Mouse (Mus musculus): ENCODE results near the gene Igsf3. TPM values are rescaled to one million over a fixed set of nuclear protein-coding genes. Genes with fewer than 3 reads are reported as not detected.

Gene Igsf3
- polyA plus RNA-seq, 1 experiment from 2014 or later = 25.4 TPM

DNA sequence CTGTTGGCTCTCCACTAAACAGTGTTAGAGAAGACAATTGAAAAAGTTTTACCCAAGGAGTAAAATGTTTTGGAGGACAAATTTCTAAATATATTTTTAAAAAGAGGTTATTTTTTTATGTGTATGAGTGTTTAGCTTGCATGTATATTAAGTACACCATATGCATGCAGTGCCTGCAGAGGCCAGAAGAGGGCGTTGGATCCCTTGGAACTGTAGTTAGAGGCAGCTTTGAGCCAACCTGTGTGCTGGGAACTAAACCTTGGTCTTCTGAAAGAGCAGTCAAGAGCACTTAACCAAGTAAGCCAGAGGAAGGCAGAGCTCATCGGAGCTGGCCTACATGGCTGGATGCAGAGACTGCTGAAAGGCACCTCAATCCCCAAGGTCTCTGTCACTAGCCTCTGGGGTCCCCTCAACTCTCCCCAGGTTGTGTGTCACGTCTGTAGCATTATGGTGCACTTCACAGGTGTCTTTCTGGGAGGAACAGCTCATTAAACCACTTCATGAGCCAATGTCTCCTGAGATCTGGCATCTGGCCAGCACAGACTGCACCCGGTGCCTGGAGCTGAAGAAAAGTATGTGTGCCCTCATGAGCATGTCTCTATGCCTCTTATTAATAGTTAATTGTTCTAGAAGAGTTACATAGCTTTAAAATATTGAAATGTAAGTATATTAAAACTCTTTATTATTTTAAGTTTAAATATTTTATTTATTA, 109.3 kb downstream of the Igsf3 start:
- Histone ChIP-seq H3K36me3 (replicated peaks) (no peaks in the 10 kb centered on the region), H3K9me3 (no peaks in the 10 kb centered on the region), H3K4me3 (no peak overlapping the region), H3K27me3 (ENCODE audit: poor library complexity, severe bottlenecking) (no peaks in the 10 kb centered on the region), H3K27ac (no peak overlapping the region), H3K4me1 (peaks cover 17% of the 10 kb centered on the region)
- no peak for DNase-seq (ENCODE audit: extremely low spot score, low spot score)
- WGBS = 68% methylated on average over 4 of the region's 4 CpGs

DNA sequence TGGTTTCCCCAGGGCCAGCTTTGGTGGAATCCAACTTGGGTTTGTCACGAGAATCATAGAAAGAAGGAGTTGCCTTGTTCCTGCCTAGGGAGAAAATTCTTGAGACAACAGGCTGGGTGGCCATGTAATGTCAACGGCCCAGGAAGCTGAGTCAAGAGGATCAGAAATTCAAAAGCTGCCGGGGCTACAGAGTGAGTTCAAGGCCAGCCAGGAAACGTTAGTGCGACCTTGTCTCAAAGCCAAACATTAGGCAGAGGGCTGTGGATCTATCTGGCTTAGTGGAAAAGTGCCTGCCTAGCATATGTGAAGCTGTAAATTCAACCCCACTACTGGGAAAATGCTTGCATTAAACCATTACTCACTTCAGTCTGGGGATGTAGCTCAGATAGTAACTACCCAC, 110.6 kb downstream of the Igsf3 start:
- DNase-seq (ENCODE audit: extremely low spot score, low spot score) = no peak
- no peaks in the 10 kb centered on the region for H3K36me3 ChIP-seq (replicated peaks)
- H3K27me3 ChIP-seq (ENCODE audit: poor library complexity, severe bottlenecking) = 0 out of 2 replicates have a peak, but pooled peaks cover 10% of the 10 kb centered on the region
- WGBS = 85% methylated on average over 5 of the region's 5 CpGs
- H3K27ac ChIP-seq = no peak overlapping the region
- no peak overlapping the region for H3K4me3 ChIP-seq
- peaks cover 17% of the 10 kb centered on the region for H3K4me1 ChIP-seq
- H3K9me3 ChIP-seq = no peaks in the 10 kb centered on the region

DNA sequence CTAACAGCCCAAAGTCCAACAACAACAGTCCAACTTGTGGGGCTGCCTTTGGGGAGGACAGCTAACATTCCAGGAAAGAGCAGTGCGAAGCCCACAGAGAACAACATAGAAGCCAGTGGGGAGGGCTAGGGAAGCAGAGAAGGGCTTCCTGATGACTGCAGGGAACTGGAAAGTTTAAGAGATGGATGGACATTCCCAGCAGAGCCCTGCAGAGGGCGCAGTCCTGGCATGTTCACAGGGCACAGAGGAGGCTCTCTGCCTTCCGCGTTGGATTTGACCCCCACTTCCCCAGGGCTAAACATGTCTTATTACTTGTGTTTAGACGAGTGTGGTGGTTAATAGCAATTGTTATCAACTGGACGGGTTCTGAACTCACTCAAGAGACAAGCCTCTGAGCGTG, 111.3 kb downstream of the Igsf3 start:
- no peak overlapping the region for H3K27ac ChIP-seq
- no peaks in the 10 kb centered on the region for H3K36me3 ChIP-seq (replicated peaks)
- H3K27me3 ChIP-seq (ENCODE audit: poor library complexity, severe bottlenecking) = 0 out of 2 replicates have a peak, but pooled peaks cover 10% of the 10 kb centered on the region
- no peaks in the 10 kb centered on the region for H3K9me3 ChIP-seq
- 81% methylated on average over 7 of the region's 7 CpGs for WGBS
- no peak overlapping the region for H3K4me3 ChIP-seq
- no peak for DNase-seq (ENCODE audit: extremely low spot score, low spot score)
- peaks cover 10% of the 10 kb centered on the region for H3K4me1 ChIP-seq

DNA sequence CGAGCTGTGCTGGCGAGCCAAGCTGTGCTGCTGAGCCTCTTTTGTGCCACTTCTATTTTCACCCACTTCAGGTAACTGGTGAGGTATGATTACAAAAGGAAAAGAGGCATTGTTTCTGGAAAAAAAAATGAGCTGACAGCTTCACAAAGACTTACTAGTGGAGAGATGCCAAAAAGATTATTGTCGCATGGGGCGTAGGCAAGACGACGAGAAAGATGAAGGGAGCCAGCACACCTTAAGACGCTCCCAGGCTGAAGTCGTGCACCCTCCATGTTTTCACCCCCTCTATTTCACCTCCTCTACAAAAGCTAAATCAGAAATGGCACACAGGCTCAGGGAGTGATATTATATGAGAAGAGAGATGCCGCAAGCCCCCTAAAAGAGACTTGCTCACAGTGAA, 113.6 kb downstream of the Igsf3 start:
- WGBS = 93% methylated on average over 9 of the region's 9 CpGs
- DNase-seq (ENCODE audit: extremely low spot score, low spot score) = no peak
- H3K27me3 ChIP-seq (ENCODE audit: poor library complexity, severe bottlenecking) = peaks cover 24% of the 10 kb centered on the region

DNA sequence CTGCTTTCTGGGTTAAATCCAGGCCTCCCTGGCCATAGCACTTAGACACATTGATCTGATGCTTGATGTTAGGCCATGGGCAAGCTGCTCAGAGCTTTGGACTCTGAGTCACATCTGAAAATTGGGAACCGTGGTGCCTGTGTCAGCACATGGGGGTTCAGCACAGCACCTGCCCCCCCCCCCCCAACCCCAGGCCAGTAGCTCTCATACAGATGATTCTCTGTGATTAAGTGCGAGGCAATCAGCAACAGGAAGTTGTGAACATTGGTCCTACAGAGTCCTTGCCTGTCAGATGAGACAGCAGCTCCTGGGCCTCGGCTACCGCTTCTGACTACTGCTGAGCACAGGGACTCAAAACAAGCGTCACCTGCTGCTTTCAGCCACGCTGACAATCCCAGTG, 116.0 kb downstream of the Igsf3 start:
- no peak for DNase-seq (ENCODE audit: extremely low spot score, low spot score)
- Histone ChIP-seq H3K27me3 (ENCODE audit: poor library complexity, severe bottlenecking) (peaks cover 27% of the 10 kb centered on the region), H3K27ac (no peak overlapping the region), H3K4me1 (peaks cover 9% of the 10 kb centered on the region), H3K36me3 (replicated peaks) (no peaks in the 10 kb centered on the region), H3K4me3 (no peak overlapping the region), H3K9me3 (no peaks in the 10 kb centered on the region)
- 86% methylated on average over 6 of the region's 6 CpGs for WGBS

More for the DNA sequence above, 113.6 kb downstream of the Igsf3 start:
- H3K27ac ChIP-seq = no peak overlapping the region
- H3K9me3 ChIP-seq = no peaks in the 10 kb centered on the region
- H3K36me3 ChIP-seq (replicated peaks) = no peaks in the 10 kb centered on the region
- no peak overlapping the region for H3K4me3 ChIP-seq
- H3K4me1 ChIP-seq = peaks cover 4% of the 10 kb centered on the region

DNA sequence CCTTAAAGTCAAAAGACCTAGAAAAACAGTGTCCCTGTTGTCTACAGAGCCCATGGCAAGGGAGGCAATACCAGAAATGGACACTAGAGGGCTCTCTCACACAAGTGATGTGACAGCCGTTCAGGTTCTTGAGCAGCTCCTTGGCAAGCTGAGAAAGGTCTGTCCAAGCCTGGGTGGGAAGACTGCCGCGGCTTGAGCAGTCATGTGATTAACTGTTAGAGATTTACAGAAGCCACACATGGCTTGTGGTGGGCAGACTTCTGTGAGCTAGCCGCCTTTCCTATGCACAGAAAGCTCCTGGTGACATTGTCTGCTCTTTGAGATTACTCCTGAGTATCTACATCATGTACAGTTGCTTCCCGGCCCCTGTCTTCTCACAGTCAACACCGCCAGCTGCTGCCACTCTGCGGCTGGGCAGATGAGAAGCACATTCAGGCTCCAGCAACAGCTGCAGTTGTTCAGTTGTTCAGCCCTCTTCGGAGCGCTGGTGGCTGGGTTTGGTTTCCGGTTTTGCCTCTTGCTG, 117.1 kb downstream of the Igsf3 start:
- 52% methylated on average over 10 of the region's 10 CpGs for WGBS
- no peaks in the 10 kb centered on the region for H3K9me3 ChIP-seq
- H3K4me3 ChIP-seq = no peak overlapping the region
- no peaks in the 10 kb centered on the region for H3K36me3 ChIP-seq (replicated peaks)
- DNase-seq (ENCODE audit: extremely low spot score, low spot score) = peak; percentile 87
- H3K4me1 ChIP-seq = peaks cover 9% of the 10 kb centered on the region
- H3K27ac ChIP-seq = no peak overlapping the region
- peaks cover 27% of the 10 kb centered on the region for H3K27me3 ChIP-seq (ENCODE audit: poor library complexity, severe bottlenecking)

DNA sequence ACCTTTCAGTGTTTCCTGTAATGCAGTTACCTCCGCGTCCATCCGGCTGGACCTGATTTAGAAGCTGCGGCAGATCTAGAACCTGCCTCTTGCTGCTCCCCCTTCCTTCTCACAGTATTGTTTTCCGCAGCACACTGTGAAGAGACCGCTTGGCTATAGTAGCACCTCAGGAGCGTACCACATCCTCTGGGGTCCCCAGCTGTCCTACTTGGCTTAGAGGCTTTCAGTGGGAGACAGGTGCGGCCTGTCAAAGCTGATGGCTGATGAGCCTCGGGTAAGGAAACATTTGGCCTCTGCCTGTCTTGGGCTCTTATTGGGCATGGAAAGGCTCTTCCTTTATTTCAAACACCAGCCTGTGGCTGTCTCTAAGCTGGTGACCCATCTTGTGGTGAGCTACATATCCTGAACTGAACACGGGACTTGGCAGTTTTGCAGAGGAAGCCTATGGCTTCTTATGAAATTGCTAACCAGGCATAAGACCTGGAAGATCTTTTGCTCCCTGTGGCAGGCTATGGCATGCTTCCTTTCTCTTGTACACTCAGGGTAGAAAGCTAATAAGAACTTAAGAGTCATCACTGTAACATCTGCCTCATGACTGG, 120.6 kb downstream of the Igsf3 start:
- Histone ChIP-seq H3K27ac (no peak overlapping the region), H3K9me3 (no peaks in the 10 kb centered on the region), H3K36me3 (replicated peaks) (no peaks in the 10 kb centered on the region), H3K4me3 (no peak overlapping the region), H3K27me3 (ENCODE audit: poor library complexity, severe bottlenecking) (peaks cover 40% of the 10 kb centered on the region), H3K4me1 (peaks cover 18% of the 10 kb centered on the region)
- no peak for DNase-seq (ENCODE audit: extremely low spot score, low spot score)
- 80% methylated on average over 10 of the region's 10 CpGs for WGBS

DNA sequence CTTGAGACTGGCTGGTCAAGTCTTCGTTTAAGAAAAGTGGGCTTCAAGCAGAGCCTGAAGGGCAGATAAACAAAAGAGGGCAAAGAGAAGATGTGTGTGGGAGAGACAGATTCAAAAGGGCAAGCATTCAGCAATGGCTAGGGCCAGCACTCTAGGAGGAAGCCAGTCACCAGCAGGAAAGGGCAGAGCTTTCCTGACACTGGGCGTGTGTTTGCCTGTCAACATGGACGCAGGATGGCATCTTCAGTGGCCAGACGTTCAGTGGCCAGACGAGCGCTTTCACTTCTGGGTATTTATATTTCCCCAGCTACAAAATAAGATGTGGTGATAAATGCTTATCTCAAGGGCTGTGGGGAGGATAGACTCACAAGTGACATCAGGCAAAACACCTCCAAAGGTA, 123.0 kb downstream of the Igsf3 start:
- Histone ChIP-seq H3K4me1 (peaks cover 14% of the 10 kb centered on the region), H3K27me3 (ENCODE audit: poor library complexity, severe bottlenecking) (peaks cover 56% of the 10 kb centered on the region), H3K36me3 (replicated peaks) (no peaks in the 10 kb centered on the region), H3K9me3 (no peaks in the 10 kb centered on the region), H3K27ac (no peak overlapping the region), H3K4me3 (no peak overlapping the region)
- DNase-seq (ENCODE audit: extremely low spot score, low spot score) = no peak
- WGBS = 80% methylated on average over 6 of the region's 6 CpGs

DNA sequence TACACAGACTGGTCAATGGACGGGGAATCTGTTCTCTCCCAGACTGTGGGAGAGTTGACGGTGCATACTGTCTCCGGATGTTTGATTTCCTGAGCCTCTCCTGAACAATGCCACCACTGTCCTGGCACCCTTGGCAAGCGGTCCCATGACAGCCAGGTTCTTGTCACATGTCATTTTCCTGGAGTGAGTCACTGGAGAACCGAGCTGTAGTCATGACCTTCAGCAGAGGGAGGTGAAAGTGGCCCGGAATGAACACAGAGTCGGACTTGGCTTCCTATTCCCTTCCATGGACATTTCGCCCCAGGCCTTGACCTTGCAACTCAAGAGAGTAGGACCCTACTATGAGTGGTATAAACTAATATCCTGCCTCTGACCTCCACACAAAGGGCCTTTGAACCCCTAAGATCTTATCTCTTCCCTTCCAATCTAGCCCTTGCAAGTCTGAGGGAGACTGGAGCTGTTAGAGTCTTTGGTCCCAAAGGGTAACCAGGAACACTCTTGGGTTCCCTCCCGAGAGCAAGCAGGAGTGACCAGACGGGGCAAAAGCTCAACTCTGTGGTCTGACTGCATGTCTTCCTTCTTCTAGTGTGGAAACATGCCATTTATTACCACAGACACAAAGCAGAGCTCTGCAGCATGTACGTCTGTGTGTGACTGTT, 123.6 kb downstream of the Igsf3 start:
- WGBS = 79% methylated on average over 11 of the region's 11 CpGs
- Histone ChIP-seq H3K4me1 (peaks cover 14% of the 10 kb centered on the region), H3K27me3 (ENCODE audit: poor library complexity, severe bottlenecking) (peaks cover 50% of the 10 kb centered on the region), H3K9me3 (no peaks in the 10 kb centered on the region), H3K36me3 (replicated peaks) (no peaks in the 10 kb centered on the region), H3K4me3 (no peak overlapping the region), H3K27ac (no peak overlapping the region)
- DNase-seq (ENCODE audit: extremely low spot score, low spot score) = no peak

DNA sequence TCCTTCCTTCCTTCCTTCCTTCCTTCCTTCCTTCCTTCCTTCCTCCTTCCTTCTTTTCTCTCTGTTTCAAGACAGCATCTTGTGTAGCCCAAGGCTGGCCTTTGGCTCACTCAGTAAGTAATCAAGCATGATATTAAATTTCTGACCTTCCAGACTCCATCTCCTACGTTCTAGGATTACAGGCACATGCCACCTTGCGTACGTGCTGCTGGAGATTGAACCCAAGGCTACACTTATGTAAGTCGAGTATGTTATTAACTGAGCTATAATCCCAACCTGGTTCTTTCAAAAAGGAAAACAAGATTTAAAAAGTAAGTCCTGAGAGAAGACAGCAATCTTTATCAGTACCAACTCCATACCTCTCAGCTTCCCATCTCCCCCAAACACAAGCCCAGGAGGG, 124.7 kb downstream of the Igsf3 start:
- peaks cover 24% of the 10 kb centered on the region for H3K4me1 ChIP-seq
- WGBS = 66% methylated on average over 4 of the region's 4 CpGs
- DNase-seq (ENCODE audit: extremely low spot score, low spot score) = no peak
- no peak overlapping the region for H3K4me3 ChIP-seq
- H3K36me3 ChIP-seq (replicated peaks) = no peaks in the 10 kb centered on the region
- H3K27ac ChIP-seq = no peak overlapping the region
- peaks cover 46% of the 10 kb centered on the region for H3K27me3 ChIP-seq (ENCODE audit: poor library complexity, severe bottlenecking)
- H3K9me3 ChIP-seq = no peaks in the 10 kb centered on the region

DNA sequence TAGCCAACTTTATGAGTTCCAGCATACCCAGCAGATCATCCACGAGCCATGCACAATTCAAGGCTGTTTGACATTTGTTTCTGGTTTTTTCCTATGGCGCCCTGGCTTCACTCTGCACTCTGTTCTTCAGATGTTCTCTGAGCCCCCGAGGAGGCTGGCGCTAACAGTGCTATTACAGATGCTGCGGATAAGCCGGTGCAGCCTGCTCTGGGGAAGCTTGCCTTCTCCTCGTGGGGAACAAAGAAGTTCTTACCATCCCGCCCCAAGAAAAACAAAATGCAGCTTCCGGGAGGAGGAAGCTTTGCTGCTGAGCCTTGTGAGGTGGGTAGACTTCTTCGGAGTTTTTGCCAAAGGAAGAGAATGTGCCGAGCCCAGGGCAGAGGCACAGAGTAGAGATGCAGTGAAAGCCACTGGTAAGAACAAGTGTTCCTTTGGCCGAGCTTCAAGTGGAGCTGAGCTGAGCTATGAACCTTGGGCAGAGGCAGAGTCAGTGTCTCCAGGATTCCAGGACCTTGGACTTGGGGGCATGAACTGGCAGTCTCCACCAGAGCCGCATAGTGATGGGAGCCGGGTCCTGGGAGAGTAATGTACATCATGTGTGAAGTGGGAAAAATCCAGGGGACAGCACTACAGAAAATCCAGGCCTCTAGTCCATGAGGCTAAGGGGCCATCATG, 125.3 kb downstream of the Igsf3 start:
- 46% methylated on average over 14 of the region's 14 CpGs for whole genome bisulfite sequencing
- no peak for DNase-seq (ENCODE audit: extremely low spot score, low spot score)
- no peak overlapping the region for H3K27ac ChIP-seq

DNA sequence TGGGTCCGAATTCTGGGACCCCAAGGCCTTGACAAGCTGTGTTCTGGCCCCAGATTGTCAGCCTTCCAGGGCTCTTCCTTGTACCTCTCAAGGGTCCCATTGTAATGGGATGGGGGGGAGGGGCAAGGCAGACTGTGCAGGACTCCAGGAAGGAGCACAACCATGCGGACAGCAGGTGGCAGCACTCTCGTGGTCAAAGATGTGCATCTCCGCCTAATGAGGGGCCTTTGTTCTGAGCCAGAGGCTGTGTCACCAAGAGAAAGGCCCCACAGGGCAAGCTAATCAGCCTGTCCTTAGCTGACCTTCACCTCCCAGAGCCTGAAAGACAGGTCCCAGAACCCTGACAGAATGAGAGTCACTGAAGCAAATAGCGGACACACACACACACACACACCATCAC, 129.3 kb downstream of the Igsf3 start:
- WGBS = 21% methylated on average over 5 of the region's 5 CpGs
- H3K9me3 ChIP-seq = no peaks in the 10 kb centered on the region
- no peak overlapping the region for H3K4me3 ChIP-seq
- peaks cover 28% of the 10 kb centered on the region for H3K4me1 ChIP-seq
- H3K36me3 ChIP-seq (replicated peaks) = no peaks in the 10 kb centered on the region
- DNase-seq (ENCODE audit: extremely low spot score, low spot score) = peak; percentile 89
- H3K27me3 ChIP-seq (ENCODE audit: poor library complexity, severe bottlenecking) = peaks cover 39% of the 10 kb centered on the region
- peak overlapping the region; percentile 73 for H3K27ac ChIP-seq

More for the DNA sequence above, 125.3 kb downstream of the Igsf3 start:
- Histone ChIP-seq H3K9me3 (no peaks in the 10 kb centered on the region), H3K4me3 (no peak overlapping the region), H3K36me3 (replicated peaks) (no peaks in the 10 kb centered on the region), H3K27me3 (ENCODE audit: poor library complexity, severe bottlenecking) (peaks cover 52% of the 10 kb centered on the region), H3K4me1 (peaks cover 30% of the 10 kb centered on the region)
